Mouse (Mus musculus): Measurements from ENCODE around the gene Kifap3. TPM values are rescaled to one million over a fixed set of nuclear protein-coding genes. Genes with fewer than 3 reads are reported as not detected.

Kifap3 gene
- polyA plus RNA-seq, 1 experiment from 2014 or later = 49.6 TPM

Other genes starting within 250 kb of the Kifap3 start
- gene Mettl11b, start 54.4 kb upstream of the Kifap3 start, polyA plus RNA-seq (2016; fragmentation: Nextera tagmentation; extraction: Ambion mirVana) = 0.21 TPM in 1 of 2 replicates, not detected in the other
- 21.6 and 22.9 TPM in 2 replicates for gene Scyl3, start 149.5 kb downstream of the Kifap3 start, polyA plus RNA-seq (2016; fragmentation: Nextera tagmentation; extraction: Ambion mirVana)
- gene BC055324, start 215.2 kb downstream of the Kifap3 start, polyA plus RNA-seq (2016; fragmentation: Nextera tagmentation; extraction: Ambion mirVana) = 34.2 and 36.0 TPM in 2 replicates
- 10.7 and 11.3 TPM in 2 replicates for gene Mettl18, start 215.3 kb downstream of the Kifap3 start, polyA plus RNA-seq (2016; fragmentation: Nextera tagmentation; extraction: Ambion mirVana)